Mouse (Mus musculus) lung, embryonic 14.5 days (tissue): ENCODE data around the gene Krtcap2. TPM values are rescaled to one million over a fixed set of nuclear protein-coding genes. Genes with fewer than 3 reads are reported as not detected.

Experiments
- ATAC-seq: fragments of 200-750 bp; cut with Nextera tagmentation; 2 replicates; pipeline ENCODE4 v1.8.0; 2017; ENCODE audit warnings: mild to moderate bottlenecking, moderate TSS enrichment, moderate library complexity; ENCODE audit not compliant: insufficient read depth
- DNase-seq: peaks from one replicate; pipeline ENCODE4 v3.0.0-alpha.2; 2015
- H3K27ac ChIP-seq: fragments of 300-500 bp; sonication (generic); 2 replicates; pipeline ENCODE4 v1.5.1; 2014; ENCODE audit warnings: low read depth, mild to moderate bottlenecking, moderate library complexity
- H3K27me3 ChIP-seq: fragments of 300-500 bp; sonication (generic); 2 replicates; pipeline ENCODE4 v1.6.1; 2014; ENCODE audit warnings: low read length, control low read depth; ENCODE audit not compliant: insufficient read depth
- H3K36me3 ChIP-seq: fragments of 300-500 bp; sonication (generic); 2 replicates; pipeline ENCODE4 v1.6.1; 2014; ENCODE audit warnings: control low read depth; ENCODE audit not compliant: insufficient read depth
- H3K4me1 ChIP-seq: fragments of 300-500 bp; sonication (generic); 2 replicates; pipeline ENCODE4 v1.6.1; 2014; ENCODE audit warnings: antibody characterized with exemption, control low read depth; ENCODE audit not compliant: insufficient read depth
- H3K4me2 ChIP-seq: fragments of 300-500 bp; sonication (generic); 2 replicates; pipeline ENCODE4 v1.6.1; 2014; ENCODE audit warnings: mild to moderate bottlenecking
- H3K4me3 ChIP-seq: fragments of 300-500 bp; sonication (generic); 2 replicates; pipeline ENCODE4 v1.5.1; 2014; ENCODE audit warnings: low read depth, low read length
- H3K9ac ChIP-seq: fragments of 300-500 bp; sonication (generic); 2 replicates; pipeline ENCODE4 v1.6.1; 2014
- H3K9me3 ChIP-seq: fragments of 300-500 bp; sonication (generic); 2 replicates; pipeline ENCODE4 v1.6.1; 2016; ENCODE audit warnings: low read depth, low read length, control low read depth
- CTCF ChIP-seq: IDR thresholded peaks from 2 replicates; pipeline ENCODE4 v1.5.1; 2016; ENCODE audit warnings: antibody characterized with exemption, low read depth
- WGBS: fragments of 180-500 bp; shearing (Covaris S2); extraction: QIAGEN DNeasy Blood & Tissue Kit; methylation state at CpG from one replicate; pipeline ENCODE4 v1.1.7; 2014; 5-methylcytosine and 5-hydroxymethylcytosine counted together
- polyA plus RNA-seq: library from polyadenylated mRNA; unstranded; fragments of >200 nt; fragmentation: Nextera tagmentation; extraction: Ambion mirVana; gene quantifications from 2 replicates; pipeline ENCODE4 v1.2.1, GENCODE M21; 2014

The Krtcap2 gene
- polyA plus RNA-seq, 1 experiment from 2014 or later: 293 TPM

GRCm38 (mm10) chr3:89271760-89272159 is 26.0 kb downstream of the Krtcap2 start:
- no peak overlapping the region for H3K4me2 ChIP-seq
- ATAC-seq: no peak

DNA sequence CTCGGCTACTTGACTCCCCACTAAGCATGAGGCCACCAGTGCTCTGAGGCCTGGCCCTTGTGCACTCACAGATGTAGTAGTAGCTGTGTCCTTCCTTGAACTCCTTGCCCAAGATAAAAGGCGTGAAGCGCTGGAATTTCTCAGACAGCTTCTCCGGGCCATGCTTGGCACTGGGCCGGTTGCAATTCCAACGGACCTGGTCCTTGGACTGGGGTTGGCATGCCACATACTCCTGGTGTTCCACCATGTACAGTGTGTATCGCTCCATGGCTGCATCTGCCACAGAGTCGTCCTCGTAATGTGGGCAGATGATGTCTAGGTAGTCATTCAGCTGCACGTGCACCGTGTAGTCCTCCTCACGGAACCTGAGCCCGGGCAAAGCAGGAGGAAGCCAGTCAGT is 30.3 kb downstream of the Krtcap2 start:
- Histone ChIP-seq H3K27me3 (peaks cover 11% of the 10 kb centered on the region), H3K27ac (no peak overlapping the region), H3K4me1 (peaks cover 11% of the 10 kb centered on the region; the same call in 1 of the 2 replicates), H3K9ac (no peak overlapping the region), H3K9me3 (no peaks in the 10 kb centered on the region), H3K4me2 (no peak overlapping the region), H3K36me3 (peaks cover 28% of the 10 kb centered on the region), H3K4me3 (no peak overlapping the region)
- 88% methylated on average over 13 of the region's 13 CpGs for WGBS
- no peak for TF ChIP-seq CTCF
- ATAC-seq (no peak), DNase-seq (no peak)

More at GRCm38 (mm10) chr3:89271760-89272159, 26.0 kb downstream of the Krtcap2 start:
- no peaks in the 10 kb centered on the region for H3K27me3 ChIP-seq
- no peak for TF ChIP-seq CTCF
- H3K4me3 ChIP-seq: no peak overlapping the region
- H3K27ac ChIP-seq: no peak overlapping the region
- peaks cover 16% of the 10 kb centered on the region for H3K4me1 ChIP-seq
- H3K9me3 ChIP-seq: no peaks in the 10 kb centered on the region
- peak; percentile 58 for DNase-seq
- peaks cover 43% of the 10 kb centered on the region for H3K36me3 ChIP-seq
- 61% methylated on average over 6 of the region's 6 CpGs for WGBS
- H3K9ac ChIP-seq: no peak overlapping the region

DNA sequence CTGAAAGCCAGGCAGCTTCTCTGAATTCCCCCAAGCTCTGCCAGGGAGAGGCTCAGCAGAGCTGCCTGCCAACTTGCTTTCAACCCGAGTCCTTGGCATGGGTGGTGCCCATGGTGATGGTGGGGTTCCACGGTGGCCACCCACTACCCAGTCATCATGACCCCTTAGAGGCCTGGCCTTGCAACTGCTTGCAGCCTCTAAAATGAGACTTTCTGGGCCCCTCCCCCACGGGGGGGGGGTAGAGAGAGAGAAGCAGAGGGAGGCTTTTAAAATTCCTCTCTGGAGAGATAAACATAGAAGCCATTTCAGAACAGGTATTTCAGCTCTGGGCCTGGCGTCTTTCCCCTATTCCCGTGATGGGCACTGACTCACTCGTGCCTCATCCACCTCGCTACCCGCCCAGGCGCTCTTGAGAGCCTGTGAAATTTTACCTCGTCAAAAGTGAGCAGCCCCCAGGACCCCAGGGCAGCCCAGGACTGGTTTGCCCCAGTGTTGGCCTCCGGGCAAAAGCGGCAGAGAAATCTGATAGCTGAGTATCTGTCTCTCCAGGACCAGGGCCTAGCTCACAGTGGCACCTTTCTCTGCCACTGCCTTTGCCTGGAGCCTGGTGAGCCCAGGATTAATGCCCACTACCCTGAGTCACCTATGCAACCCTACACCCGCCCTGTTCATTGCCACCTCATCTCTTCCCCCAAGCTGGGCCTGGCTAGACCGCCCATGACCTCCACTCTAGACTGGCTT is 31.7 kb downstream of the Krtcap2 start:
- DNase-seq: peak; percentile 63
- peak overlapping the region; percentile 92 for H3K4me2 ChIP-seq
- peak overlapping the region; percentile 61 for H3K4me3 ChIP-seq
- 26% methylated on average over 14 of the region's 14 CpGs for WGBS
- H3K9me3 ChIP-seq: no peaks in the 10 kb centered on the region
- ATAC-seq: no peak
- H3K4me1 ChIP-seq: peaks cover 9% of the 10 kb centered on the region; the same call in 1 of the 2 replicates
- H3K9ac ChIP-seq: peak overlapping the region; percentile 74
- H3K27ac ChIP-seq: peak overlapping the region; percentile 94
- H3K27me3 ChIP-seq: peaks cover 18% of the 10 kb centered on the region
- TF ChIP-seq CTCF: 0 out of 2 replicates have a peak, but pooled peaks have one; percentile 3
- peaks cover 16% of the 10 kb centered on the region for H3K36me3 ChIP-seq

DNA sequence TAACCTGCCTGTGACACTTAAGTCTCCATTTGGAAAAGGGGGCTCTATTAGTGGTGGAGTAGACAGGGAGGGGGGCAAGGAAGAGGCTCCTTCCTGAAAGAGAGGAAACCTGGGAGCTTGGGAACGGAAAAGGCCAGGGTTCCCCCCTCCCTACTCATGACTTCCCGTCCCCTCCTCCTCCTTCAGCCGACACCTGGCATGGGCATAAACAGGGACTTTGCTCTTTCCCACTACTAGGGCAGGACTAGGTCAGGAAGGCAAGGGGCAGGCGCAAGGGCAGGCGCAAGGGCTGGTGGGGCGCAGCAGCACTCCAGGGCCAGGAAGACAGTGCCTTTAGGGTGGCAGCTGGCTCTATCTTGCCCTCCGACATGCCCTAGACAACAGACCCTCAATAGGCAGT is 32.3 kb downstream of the Krtcap2 start:
- peak overlapping the region; percentile 94 for H3K27ac ChIP-seq
- peaks cover 9% of the 10 kb centered on the region; the same call in 1 of the 2 replicates for H3K4me1 ChIP-seq
- WGBS: 48% methylated on average over 7 of the region's 7 CpGs
- H3K4me2 ChIP-seq: peak overlapping the region; percentile 92
- peak overlapping the region; percentile 74 for H3K9ac ChIP-seq
- peak overlapping the region; percentile 61 for H3K4me3 ChIP-seq
- no peaks in the 10 kb centered on the region for H3K9me3 ChIP-seq
- peaks cover 15% of the 10 kb centered on the region for H3K36me3 ChIP-seq
- no peak for TF ChIP-seq CTCF
- H3K27me3 ChIP-seq: peaks cover 18% of the 10 kb centered on the region
- ATAC-seq (no peak), DNase-seq (peak; percentile 51)

DNA sequence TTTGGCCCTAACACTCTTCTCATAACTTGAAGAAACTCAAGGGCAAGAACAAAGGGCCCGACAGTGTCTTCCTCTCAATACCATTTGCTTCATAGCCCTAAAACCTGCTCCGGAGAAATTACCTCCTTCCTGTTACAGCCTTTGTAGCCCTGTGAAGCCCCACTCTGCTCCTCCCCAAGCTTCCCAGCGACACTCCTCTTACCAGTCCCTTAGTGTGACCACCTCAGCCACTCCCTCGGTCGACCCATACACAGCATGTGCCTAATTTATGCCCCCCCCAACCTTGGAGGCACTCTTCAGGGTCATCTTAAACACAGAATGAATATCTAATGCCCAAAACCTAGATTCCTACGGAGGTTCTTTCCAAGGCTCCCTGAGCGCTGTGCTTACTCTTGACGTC is 32.9 kb downstream of the Krtcap2 start:
- TF ChIP-seq CTCF: no peak
- Histone ChIP-seq H3K4me1 (peaks cover 9% of the 10 kb centered on the region; the same call in 1 of the 2 replicates), H3K27me3 (peaks cover 18% of the 10 kb centered on the region), H3K9me3 (no peaks in the 10 kb centered on the region), H3K36me3 (peaks cover 15% of the 10 kb centered on the region), H3K27ac (peak overlapping the region; percentile 94), H3K4me3 (peak overlapping the region; percentile 61), H3K9ac (peak overlapping the region; percentile 74), H3K4me2 (peak overlapping the region; percentile 92)
- WGBS: 13% methylated on average over 8 of the region's 8 CpGs
- DNase-seq: no peak
- ATAC-seq: no peak

DNA sequence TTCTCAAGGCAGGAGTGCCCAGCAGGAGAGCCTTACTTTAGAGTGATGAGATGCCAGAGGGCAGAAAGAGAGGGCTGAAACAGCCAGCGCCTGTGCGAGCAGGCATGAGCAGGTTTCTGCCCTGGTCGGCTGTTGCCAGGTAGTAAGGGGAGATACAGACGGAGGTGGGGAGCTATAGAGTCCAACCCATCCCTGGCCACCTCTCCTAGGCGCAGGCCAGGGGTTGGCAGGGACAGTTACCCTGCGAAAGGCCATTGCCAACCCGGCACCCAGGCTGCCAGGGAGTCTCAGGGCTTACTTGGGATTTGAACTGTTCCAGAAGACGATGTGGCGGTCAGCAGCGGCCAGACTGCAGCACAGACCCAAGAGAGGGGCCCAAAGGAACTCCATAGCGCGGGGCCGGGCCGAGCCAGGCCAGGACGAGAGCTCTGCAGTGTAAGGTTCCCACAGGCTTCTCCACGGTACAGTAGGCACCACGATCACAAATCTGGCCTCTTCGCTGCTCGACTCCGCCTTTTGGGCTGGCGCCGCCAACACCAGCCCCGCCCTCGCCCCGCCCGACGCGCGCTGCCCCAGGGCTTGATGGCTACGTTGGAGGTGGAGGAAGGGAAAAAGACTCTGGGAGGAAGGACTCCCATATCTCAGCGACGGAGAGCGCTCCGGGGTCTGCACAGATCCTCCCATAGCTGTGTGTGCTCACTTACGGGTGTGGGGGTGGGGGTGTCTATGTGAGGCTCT is 33.6 kb downstream of the Krtcap2 start:
- H3K27me3 ChIP-seq: peaks cover 18% of the 10 kb centered on the region
- DNase-seq (peak; percentile 93), ATAC-seq (peak; percentile 76)
- peak overlapping the region; percentile 61 for H3K4me3 ChIP-seq
- H3K27ac ChIP-seq: peak overlapping the region; percentile 94
- under 1% methylated on average over 35 of the region's 35 CpGs for WGBS
- no peaks in the 10 kb centered on the region for H3K9me3 ChIP-seq
- no peak for TF ChIP-seq CTCF
- peaks cover 15% of the 10 kb centered on the region for H3K36me3 ChIP-seq
- H3K4me2 ChIP-seq: peak overlapping the region; percentile 92
- H3K4me1 ChIP-seq: peaks cover 9% of the 10 kb centered on the region; the same call in 1 of the 2 replicates
- peak overlapping the region; percentile 74 for H3K9ac ChIP-seq

- ATAC-seq: peak; percentile 12; the same call in 1 of the 2 replicates
- under 1% methylated on average over 29 of the region's 29 CpGs for WGBS
Observed at GRCm38 (mm10) chr3:89280050-89280605, 34.4 kb downstream of the Krtcap2 start.

More at GRCm38 (mm10) chr3:89280050-89280605, 34.4 kb downstream of the Krtcap2 start:
- TF ChIP-seq CTCF: no peak
- H3K9ac ChIP-seq: peak overlapping the region; percentile 74
- no peaks in the 10 kb centered on the region for H3K9me3 ChIP-seq
- peaks cover 11% of the 10 kb centered on the region for H3K36me3 ChIP-seq
- peak; percentile 65 for DNase-seq
- H3K4me3 ChIP-seq: peak overlapping the region; percentile 61
- peak overlapping the region; percentile 92 for H3K4me2 ChIP-seq
- peaks cover 18% of the 10 kb centered on the region for H3K27me3 ChIP-seq
- peak overlapping the region; percentile 94 for H3K27ac ChIP-seq
- peaks cover 9% of the 10 kb centered on the region; the same call in 1 of the 2 replicates for H3K4me1 ChIP-seq
